Mouse (Mus musculus): ENCODE results near the gene Znrf1. TPM values are rescaled to one million over a fixed set of nuclear protein-coding genes. Genes with fewer than 3 reads are reported as not detected.

Znrf1 gene
- polyA plus RNA-seq, 1 experiment from 2014 or later = 51.5 TPM

DNA sequence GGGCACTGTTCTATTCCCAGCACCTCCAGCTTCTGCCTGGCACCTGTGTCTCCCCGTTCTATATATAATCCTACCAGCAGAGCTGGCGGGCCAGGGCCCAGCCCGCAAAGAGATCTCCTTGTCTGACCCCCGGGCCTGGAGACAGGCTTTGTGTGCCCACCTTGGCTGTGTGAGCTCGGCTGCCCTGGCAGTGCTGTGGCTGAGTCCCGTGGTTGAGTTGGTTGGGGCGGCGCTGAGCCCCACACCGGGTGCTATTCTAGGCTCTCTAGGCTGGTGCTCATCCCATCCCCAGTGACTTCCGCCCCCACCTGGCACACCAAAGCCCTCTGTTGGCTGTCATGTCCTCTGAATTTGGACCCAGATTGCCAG lies 88.9 kb downstream of the Znrf1 start:
- Histone ChIP-seq H3K9me3 (no peaks in the 10 kb centered on the region), H3K36me3 (peaks cover 60% of the 10 kb centered on the region), H3K4me2 (no peak overlapping the region)

DNA sequence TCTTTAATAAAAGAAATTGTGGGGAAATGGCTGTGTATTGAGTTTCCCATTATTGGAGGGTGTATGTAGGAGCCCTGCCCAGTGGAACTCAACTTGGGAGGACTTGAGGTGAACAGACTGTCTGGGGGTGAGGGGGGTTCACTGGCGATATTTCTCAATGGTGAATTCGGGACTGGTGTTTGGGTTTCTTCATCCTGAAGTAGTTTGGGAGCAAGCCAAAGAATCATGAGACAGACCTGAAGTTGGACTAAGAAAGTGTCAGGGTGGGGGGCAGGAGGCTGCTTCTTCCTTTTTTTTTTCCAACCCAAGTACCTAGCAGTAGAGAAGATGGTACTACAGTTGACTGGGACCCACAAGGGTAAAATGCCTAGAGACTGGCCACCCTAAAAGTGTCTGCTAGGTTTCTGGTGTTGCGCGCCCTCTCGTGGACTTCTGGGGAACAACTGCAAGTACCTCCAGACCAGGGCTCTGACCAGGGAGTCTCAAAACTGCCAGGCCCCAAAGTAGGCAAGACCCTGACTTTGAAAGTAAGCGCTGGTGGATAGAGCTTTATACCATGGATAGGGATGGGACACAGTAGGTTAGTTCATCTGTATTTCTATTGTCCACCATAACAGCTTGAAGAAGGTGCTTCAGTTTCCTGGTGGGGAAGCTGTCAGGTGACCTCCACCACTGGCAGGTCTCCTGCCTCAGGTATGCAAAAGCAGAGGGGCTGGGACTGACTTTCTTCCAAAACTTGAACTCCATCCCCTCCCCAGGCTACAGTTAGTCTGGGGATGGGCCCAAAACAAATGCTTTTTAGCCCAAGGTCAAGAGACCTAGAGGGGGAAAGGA lies 90.0 kb downstream of the Znrf1 start:
- H3K4me2 ChIP-seq = no peak overlapping the region
- peaks cover 57% of the 10 kb centered on the region for H3K36me3 ChIP-seq
- H3K9ac ChIP-seq = no peak overlapping the region
- H3K4me3 ChIP-seq = no peak overlapping the region
- no peaks in the 10 kb centered on the region for H3K27me3 ChIP-seq
- H3K27ac ChIP-seq = no peak overlapping the region
- no peaks in the 10 kb centered on the region for H3K9me3 ChIP-seq
- no peak for ATAC-seq (ENCODE audit: insufficient number of reproducible peaks, insufficient read depth, low FRiP score, low TSS enrichment, low read depth)
- 36% methylated on average over 6 of the region's 6 CpGs for WGBS
- H3K4me1 ChIP-seq = peaks cover 5% of the 10 kb centered on the region

More for the DNA sequence above, 88.9 kb downstream of the Znrf1 start:
- Histone ChIP-seq H3K27me3 (no peaks in the 10 kb centered on the region), H3K27ac (no peak overlapping the region), H3K9ac (no peak overlapping the region), H3K4me1 (peaks cover 2% of the 10 kb centered on the region), H3K4me3 (no peak overlapping the region)
- ATAC-seq (ENCODE audit: insufficient number of reproducible peaks, insufficient read depth, low FRiP score, low TSS enrichment, low read depth) = no peak
- 94% methylated on average over 10 of the region's 10 CpGs for WGBS

DNA sequence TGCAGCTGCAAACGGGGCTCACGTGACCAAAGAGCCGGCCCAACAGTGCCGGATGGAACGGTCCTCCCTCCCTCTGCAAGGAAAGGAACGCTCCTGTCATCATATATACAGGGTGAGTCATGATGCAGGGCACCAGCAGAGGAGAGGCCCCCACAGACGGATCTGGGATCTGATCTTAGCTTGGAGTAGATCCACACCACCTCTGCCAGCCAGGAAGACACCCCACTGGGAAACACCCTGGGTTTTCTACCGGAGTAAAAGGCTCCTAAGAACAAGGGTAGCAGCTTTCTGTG lies 90.6 kb downstream of the Znrf1 start:
- H3K27me3 ChIP-seq = no peaks in the 10 kb centered on the region
- H3K4me2 ChIP-seq = no peak overlapping the region
- no peak overlapping the region for H3K27ac ChIP-seq
- ATAC-seq (ENCODE audit: insufficient number of reproducible peaks, insufficient read depth, low FRiP score, low TSS enrichment, low read depth) = no peak
- H3K9ac ChIP-seq = no peak overlapping the region
- no peak overlapping the region for H3K4me3 ChIP-seq
- peaks cover 51% of the 10 kb centered on the region for H3K36me3 ChIP-seq
- peaks cover 5% of the 10 kb centered on the region for H3K4me1 ChIP-seq
- H3K9me3 ChIP-seq = no peaks in the 10 kb centered on the region
- 81% methylated on average over 8 of the region's 8 CpGs for WGBS

DNA sequence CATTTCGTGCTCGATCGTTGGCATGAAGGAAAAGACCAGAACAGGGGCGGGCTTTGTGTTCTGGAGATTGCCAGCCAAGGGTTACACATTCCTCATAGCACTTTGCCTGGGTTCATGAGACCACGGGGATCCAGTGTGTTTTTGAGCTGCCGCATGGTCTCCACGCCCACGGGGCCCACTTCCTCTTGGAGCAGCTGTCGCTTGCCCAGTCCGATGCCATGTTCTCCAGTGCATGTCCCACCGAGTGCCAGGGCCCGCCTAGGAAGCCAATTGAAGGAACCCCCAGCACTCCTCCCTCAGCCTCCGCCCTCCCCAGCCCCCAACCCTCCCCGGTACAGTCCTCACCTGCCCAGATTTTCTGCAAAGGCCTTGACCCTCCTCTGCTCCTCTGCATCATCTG lies 91.0 kb downstream of the Znrf1 start:
- peaks cover 5% of the 10 kb centered on the region for H3K4me1 ChIP-seq
- H3K9ac ChIP-seq = no peak overlapping the region
- no peak overlapping the region for H3K27ac ChIP-seq
- ATAC-seq (ENCODE audit: insufficient number of reproducible peaks, insufficient read depth, low FRiP score, low TSS enrichment, low read depth) = no peak
- H3K9me3 ChIP-seq = no peaks in the 10 kb centered on the region
- no peak overlapping the region for H3K4me2 ChIP-seq
- no peaks in the 10 kb centered on the region for H3K27me3 ChIP-seq
- H3K36me3 ChIP-seq = peaks cover 47% of the 10 kb centered on the region
- no peak overlapping the region for H3K4me3 ChIP-seq
- WGBS = 92% methylated on average over 14 of the region's 14 CpGs

DNA sequence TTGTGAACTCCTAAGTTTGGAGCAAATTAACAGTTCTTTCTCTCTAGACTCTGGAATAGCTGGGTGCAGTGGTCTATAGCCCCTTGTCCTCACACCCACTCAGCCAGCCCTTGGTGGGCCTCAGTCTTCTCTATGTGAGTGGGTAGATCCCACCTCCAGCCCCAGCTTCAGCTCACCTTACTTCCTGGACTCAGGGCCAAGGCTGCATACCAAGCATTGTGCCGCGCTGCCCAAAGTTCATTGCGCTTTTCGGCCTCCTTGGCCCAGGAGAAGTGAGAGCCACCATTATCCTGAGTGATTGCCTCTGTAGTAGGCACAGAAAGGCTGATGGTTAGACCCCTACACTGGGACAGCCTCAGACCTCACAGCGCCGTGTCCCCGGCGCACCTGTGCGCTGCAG lies 92.0 kb downstream of the Znrf1 start:
- Histone ChIP-seq H3K4me1 (peaks cover 5% of the 10 kb centered on the region), H3K27me3 (no peaks in the 10 kb centered on the region), H3K9ac (no peak overlapping the region), H3K27ac (no peak overlapping the region), H3K9me3 (no peaks in the 10 kb centered on the region), H3K36me3 (peaks cover 37% of the 10 kb centered on the region; the same call in 1 of the 2 replicates), H3K4me2 (no peak overlapping the region), H3K4me3 (no peak overlapping the region)
- no peak for ATAC-seq (ENCODE audit: insufficient number of reproducible peaks, insufficient read depth, low FRiP score, low TSS enrichment, low read depth)
- 97% methylated on average over 9 of the region's 9 CpGs for WGBS

DNA sequence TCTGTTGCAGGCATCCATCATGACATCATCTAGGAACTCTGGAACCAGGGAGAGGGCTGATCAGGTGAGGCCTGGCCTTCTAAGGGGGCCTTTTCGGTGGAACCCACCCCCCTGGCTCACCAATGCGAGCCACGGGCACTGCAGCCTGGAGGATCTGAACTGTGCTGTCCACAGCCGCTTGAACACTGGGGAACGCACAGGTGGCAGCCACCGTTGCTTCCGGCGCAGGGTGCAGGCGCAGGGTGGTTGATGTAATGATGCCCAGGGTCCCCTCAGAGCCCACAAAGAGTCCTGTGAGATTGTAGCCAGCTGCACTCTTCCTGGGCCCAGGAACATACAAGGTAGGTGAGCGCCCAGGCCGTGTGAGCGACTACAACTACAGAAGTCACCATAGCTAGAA lies 92.5 kb downstream of the Znrf1 start:
- no peak for ATAC-seq (ENCODE audit: insufficient number of reproducible peaks, insufficient read depth, low FRiP score, low TSS enrichment, low read depth)
- Histone ChIP-seq H3K4me3 (no peak overlapping the region), H3K4me2 (no peak overlapping the region), H3K4me1 (peaks cover 5% of the 10 kb centered on the region), H3K36me3 (peaks cover 33% of the 10 kb centered on the region; the same call in 1 of the 2 replicates), H3K9ac (no peak overlapping the region), H3K27me3 (no peaks in the 10 kb centered on the region), H3K27ac (no peak overlapping the region), H3K9me3 (no peaks in the 10 kb centered on the region)
- WGBS = 93% methylated on average over 12 of the region's 12 CpGs

DNA sequence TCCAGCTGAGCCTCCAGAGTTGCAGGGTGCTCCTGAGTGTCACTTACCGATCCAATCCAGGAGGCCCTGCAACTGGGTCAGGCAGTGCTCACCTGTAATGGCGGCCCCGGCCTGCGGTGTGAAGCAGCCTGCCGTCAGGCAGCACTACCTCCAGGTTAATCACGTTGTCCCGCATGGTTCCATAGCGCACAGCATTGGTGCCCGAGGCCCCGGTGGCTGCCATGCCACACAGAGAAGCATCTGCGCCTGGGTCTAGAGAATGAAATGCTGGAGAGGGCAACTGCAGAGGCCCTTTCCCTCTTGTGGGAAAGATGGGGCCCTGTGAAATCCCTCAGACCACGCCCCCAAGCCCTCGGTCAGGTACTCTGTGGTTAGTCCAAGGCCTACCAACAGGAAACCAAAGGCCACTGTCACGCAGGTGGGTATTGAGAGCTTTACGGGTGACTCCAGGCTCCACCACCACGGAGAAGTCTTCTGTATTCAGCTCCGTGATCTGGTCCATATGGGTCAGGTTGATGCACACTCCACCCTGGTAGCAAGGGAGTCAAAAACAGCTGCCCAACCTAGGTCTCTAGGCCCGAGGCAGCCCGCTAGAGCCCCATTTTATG lies 93.1 kb downstream of the Znrf1 start:
- Histone ChIP-seq H3K4me3 (no peak overlapping the region), H3K4me1 (peaks cover 5% of the 10 kb centered on the region), H3K27ac (no peak overlapping the region), H3K9me3 (no peaks in the 10 kb centered on the region), H3K27me3 (no peaks in the 10 kb centered on the region), H3K4me2 (no peak overlapping the region), H3K36me3 (peaks cover 33% of the 10 kb centered on the region; the same call in 1 of the 2 replicates), H3K9ac (no peak overlapping the region)
- WGBS = 85% methylated on average over 19 of the region's 19 CpGs
- ATAC-seq (ENCODE audit: insufficient number of reproducible peaks, insufficient read depth, low FRiP score, low TSS enrichment, low read depth) = no peak

DNA sequence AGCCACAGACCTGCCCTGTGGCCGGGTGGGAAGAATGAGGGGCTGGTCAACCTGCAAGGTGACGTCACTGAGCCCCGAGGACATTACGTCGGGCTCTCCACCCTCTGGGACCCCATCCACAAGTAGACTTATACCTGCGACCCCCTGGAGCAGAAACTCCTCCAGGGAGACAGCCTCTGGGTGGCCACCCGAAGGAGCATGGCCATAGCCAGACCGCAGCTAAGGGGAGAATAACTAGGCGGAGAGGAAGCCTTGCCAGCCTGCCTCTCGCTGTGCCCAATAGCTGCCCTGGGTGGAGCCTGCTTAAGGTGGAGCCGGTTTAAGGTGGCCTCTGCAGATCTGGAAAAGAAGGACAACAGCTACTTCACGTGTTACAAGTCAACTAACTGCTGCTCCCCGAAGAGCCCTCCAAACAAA lies 94.2 kb downstream of the Znrf1 start, which contains the start of gene Ldhd:
Gene Ldhd (minus strand): TSS at position 270 of the 417 bp plus-strand sequence.
- no peaks in the 10 kb centered on the region for H3K9me3 ChIP-seq
- ATAC-seq (ENCODE audit: insufficient number of reproducible peaks, insufficient read depth, low FRiP score, low TSS enrichment, low read depth) = 0 out of 2 replicates have a peak, but pooled peaks have one; percentile 21
- H3K4me3 ChIP-seq = peak within 1 kb of the TSS; percentile 39
- H3K27ac ChIP-seq = no peak within 1 kb of the TSS
- peak within 1 kb of the TSS; percentile 65 for H3K9ac ChIP-seq
- WGBS = 18% methylated on average over 13 of the region's 13 CpGs
- peak within 1 kb of the TSS; percentile 57 for H3K4me2 ChIP-seq
- H3K27me3 ChIP-seq = no peaks in the 10 kb centered on the region
- peaks cover 5% of the 10 kb centered on the region for H3K4me1 ChIP-seq
- H3K36me3 ChIP-seq = peaks cover 25% of the 10 kb centered on the region; the same call in 1 of the 2 replicates

DNA sequence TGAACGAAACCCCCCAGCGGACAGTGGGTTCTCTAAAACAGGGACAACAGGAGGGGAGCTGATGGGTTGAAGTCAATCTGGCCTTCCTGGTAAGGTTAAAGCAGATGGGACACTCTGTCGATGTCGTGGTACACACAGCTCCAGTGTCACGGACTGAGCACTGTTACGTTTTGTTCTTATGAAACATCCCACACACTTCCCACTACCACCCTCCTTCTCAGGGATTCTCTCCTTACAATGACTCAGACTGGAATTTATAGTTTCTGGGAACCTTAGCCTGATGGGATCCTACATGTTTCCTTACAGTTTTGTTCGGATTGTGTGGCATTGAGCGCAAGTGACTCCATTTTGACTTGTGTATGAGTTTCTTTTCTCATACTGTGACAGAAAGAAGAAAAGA lies 95.7 kb downstream of the Znrf1 start:
- Histone ChIP-seq H3K27ac (no peak overlapping the region), H3K27me3 (no peaks in the 10 kb centered on the region), H3K4me1 (peaks cover 5% of the 10 kb centered on the region), H3K36me3 (peaks cover 22% of the 10 kb centered on the region; the same call in 1 of the 2 replicates), H3K9me3 (no peaks in the 10 kb centered on the region), H3K9ac (no peak overlapping the region), H3K4me3 (no peak overlapping the region), H3K4me2 (no peak overlapping the region)
- WGBS = 94% methylated on average over 8 of the region's 8 CpGs
- ATAC-seq (ENCODE audit: insufficient number of reproducible peaks, insufficient read depth, low FRiP score, low TSS enrichment, low read depth) = no peak

DNA sequence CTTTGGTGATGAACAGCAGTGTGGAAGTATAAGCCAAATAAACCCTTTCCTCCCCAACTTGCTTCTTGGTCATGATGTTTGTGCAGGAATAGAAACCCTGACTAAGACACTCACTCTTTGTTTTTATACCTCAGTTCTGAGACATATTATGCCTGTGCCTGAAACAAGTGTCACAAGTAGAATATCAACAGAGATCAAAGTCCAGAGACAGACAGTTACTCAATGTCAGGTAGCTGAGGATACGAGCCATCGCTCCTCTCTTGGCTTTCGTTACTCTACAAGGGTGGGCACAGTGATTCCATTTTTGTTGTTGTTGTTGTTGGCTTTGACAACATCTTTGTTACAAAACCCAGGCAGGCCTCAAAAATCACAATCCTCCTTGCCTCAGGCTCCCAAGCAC lies 97.1 kb downstream of the Znrf1 start:
- H3K27ac ChIP-seq = no peak overlapping the region
- H3K27me3 ChIP-seq = no peaks in the 10 kb centered on the region
- H3K9ac ChIP-seq = no peak overlapping the region
- H3K4me2 ChIP-seq = no peak overlapping the region
- WGBS = 95% methylated on average over 3 of the region's 3 CpGs
- H3K4me3 ChIP-seq = no peak overlapping the region
- peaks cover 14% of the 10 kb centered on the region; the same call in 1 of the 2 replicates for H3K36me3 ChIP-seq
- H3K9me3 ChIP-seq = no peaks in the 10 kb centered on the region
- peaks cover 5% of the 10 kb centered on the region for H3K4me1 ChIP-seq
- no peak for ATAC-seq (ENCODE audit: insufficient number of reproducible peaks, insufficient read depth, low FRiP score, low TSS enrichment, low read depth)

DNA sequence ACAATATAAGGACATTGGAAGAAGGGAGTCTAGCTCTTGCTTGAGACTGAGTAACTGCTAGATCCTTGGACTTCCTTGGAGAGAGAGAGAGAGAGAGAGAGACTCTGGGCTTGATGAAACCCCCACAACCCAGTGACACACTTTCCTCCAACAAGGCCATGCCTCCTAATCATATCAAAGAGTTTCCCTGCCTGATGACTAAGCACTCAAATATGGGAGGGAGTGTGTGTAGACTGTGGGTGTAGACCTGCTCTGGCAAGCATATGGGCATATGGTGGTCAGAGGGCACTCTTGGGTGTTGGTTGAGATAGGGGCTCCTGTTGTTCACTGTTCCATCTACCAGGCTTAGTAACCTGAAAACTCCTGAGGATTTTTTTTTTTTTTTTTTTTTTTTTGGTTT lies 102.2 kb downstream of the Znrf1 start:
- no peak overlapping the region for H3K9ac ChIP-seq
- no peaks in the 10 kb centered on the region for H3K27me3 ChIP-seq
- H3K36me3 ChIP-seq = no peaks in the 10 kb centered on the region
- no peaks in the 10 kb centered on the region for H3K9me3 ChIP-seq
- no peak for ATAC-seq (ENCODE audit: insufficient number of reproducible peaks, insufficient read depth, low FRiP score, low TSS enrichment, low read depth)
- no peak overlapping the region for H3K4me3 ChIP-seq
- H3K27ac ChIP-seq = no peak overlapping the region
- no peak overlapping the region for H3K4me2 ChIP-seq
- peaks cover 8% of the 10 kb centered on the region; the same call in 1 of the 2 replicates for H3K4me1 ChIP-seq

DNA sequence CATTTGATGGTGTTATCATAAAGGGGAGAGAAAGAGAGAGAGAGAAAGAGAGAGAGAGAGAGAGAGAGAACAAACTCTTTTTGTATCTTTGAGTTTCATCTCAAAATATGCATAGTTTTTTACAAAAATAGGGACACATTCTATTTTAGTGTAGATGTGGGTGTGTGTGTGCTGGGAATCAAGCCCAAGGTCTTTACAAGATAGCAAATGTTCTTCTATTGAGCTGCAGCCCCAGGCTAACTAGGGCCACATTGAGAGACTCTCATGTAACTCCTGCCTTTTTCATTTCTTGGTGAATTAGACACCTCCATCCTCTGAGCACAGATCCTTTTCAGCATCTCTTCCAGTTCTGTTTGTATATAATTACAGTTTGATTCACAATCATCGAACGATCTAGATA lies 105.2 kb downstream of the Znrf1 start:
- Histone ChIP-seq H3K36me3 (no peaks in the 10 kb centered on the region), H3K9me3 (no peaks in the 10 kb centered on the region), H3K27me3 (no peaks in the 10 kb centered on the region), H3K9ac (no peak overlapping the region), H3K27ac (no peak overlapping the region), H3K4me3 (no peak overlapping the region), H3K4me1 (peaks cover 10% of the 10 kb centered on the region), H3K4me2 (no peak overlapping the region)
- 93% methylated on average over 2 of the region's 2 CpGs for WGBS
- no peak for ATAC-seq (ENCODE audit: insufficient number of reproducible peaks, insufficient read depth, low FRiP score, low TSS enrichment, low read depth)

Data from embryonic facial prominence, embryonic 13.5 days (tissue).